Mouse (Mus musculus) spleen, embryonic (tissue): ENCODE measurements around the gene Pfdn4.

Experiments used
- CTCF ChIA-PET: fragments of 350-600 bp; sonication (Branson Sonifier 250); formaldehyde crosslinking; loops from one replicate; lab custom pipeline; 2022; lab: Charles Lee

The Pfdn4 gene

DNA sequence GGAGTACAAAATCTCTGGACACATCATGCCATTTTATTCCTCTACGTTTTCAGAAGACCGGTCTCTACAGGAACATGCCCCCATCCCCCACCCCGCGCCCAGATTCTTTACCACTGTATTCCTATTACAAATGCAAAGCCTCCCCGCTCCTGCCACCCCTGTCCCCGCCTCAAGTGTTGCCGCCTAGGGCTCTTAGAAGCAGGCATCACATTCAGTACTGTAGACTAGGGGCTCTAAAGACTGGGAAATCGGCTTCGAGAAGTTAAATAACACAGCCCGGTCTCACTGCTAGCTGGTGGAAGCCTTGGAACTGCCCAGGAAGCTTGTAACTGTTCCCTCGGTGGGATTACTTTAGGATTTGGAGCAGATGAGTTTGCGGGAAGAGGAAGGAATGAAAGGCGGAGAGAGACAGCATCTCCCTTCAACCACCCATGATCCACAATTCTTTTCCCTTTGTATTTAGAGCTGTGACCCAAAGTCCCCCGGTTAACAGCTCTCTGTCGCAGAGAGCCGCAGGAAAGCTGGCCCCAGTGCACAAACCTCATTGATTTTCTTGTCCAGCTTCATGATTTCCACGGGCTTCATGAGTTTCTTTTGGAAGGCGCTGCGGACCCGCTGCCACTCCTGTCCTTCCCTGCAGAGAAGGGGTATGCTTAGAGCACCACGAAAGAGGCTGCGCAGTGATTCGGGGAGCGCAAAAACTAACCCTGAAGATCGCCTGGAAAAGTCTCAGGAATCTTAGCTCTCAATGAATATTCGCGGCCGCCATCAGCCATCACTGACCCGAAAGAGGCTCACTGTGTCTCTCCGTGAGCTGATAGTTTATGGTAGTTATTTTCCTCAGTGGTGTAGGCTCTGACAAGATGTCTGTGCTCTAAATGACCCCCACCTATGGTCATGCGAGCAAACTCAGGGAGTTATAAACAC is 1.2 kb upstream of the Pfdn4 start:
- CTCF ChIA-PET: no interaction called here

DNA sequence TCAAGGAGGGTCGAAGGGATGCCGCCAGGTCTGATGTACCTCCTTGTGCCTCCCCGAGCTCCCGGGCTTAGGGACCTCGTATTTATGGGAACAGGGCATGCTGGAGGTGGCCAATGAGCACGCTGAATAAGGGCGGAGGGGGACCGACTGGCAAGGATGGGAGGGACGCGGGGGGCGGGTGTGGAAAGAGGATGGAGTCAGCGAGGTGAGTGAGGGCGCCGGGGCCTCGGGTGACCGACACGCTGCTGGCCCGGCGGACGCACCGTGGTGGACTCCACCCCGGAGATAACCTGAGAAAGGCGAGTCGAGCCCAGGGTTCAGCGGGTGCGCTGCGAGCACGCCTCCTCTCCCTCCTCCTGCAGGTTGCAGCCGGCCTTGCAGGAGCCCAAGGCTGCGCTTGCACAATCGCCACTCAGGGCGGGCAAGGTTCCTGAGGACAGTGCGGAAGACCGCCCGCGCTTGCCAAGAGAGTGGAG is 901 bp downstream of the Pfdn4 start, which contains the start of gene Cyp24a1:
Cyp24a1 (minus strand) TSS at position 55 of the 476 bp plus-strand sequence.
- CTCF ChIA-PET: no interaction called here

DNA sequence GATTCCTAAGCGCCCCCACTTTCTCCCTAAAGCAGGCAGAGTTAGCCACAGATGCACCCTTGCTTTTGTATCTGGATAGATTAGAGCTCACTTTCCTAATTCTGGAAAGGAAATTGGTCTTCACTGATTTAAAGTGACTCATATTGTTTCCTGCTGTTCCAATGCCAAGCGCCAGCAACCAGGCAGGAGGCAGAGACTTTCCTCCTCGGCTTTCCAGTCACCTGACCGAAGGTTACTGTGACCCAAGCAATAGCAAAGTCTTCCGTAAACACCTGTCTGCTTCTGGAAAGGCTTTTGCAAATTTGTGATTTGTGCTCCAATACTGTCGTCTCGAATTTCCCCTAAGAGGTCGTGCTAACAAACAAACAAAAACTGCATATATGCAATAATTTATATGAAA is 1.8 kb downstream of the Pfdn4 start:
- CTCF ChIA-PET: no interaction called here

DNA sequence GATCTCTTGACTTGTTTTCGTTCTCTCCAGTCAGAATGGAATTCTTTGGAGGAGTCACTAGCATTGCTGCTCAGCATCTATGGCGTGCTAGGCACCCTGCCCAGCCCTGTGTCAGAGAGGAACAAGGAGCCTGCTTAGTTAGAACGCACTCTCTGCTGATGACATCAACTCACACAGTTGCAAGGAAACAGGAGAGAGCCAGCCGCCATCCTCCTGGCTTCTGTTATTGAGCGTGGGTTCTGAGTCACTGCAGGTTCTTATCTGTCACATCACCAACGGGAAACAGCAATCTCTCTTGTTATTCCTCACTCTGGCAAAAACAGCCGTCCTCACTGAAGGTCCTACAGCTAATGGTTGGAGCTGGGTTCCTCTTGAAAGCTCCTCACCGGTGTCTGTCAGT is 7.1 kb downstream of the Pfdn4 start:
- CTCF ChIA-PET: no interaction called here

DNA sequence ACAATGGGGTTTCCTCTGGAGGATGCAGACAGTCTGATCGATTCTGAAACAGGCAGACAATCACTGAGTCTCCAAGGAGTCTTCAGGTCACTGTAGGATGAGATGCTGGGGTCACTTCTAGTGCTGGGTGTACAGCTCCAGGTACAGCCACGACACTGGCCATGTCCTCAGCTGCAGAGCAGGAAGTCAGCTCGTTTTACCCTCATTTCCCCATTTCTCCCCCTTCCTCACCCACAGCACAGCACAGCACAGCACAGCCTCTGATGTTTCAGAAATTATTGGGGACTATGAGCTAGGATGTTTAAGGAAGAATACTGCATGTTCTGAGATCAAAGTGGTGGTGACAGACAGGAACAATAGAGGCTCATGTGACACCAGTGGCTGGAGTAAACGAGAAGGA is 7.8 kb downstream of the Pfdn4 start:
- CTCF ChIA-PET: no interaction called here

DNA sequence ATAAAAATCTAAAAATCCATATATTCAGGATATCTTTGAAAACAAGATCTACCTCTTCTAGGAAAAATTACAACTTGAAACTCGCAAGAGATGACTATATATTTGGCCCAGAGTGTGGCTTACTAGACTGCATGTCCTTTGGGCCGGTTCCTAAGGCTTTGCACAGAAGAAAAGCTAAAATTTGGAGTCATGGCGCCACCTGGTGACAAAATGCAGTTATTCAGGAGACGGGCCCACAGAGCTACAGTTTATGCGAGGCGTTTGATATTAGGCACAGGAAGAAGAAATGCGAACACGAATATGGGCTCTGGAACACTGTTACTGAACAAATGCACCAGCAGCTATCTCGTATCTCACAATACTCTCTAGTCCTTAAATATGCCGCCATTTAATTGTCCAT is 11.5 kb downstream of the Pfdn4 start:
- CTCF ChIA-PET: interaction anchor here (1.2 to 1.9 kb wide), 2 partner anchors 57 to 59 kb away, joined by 5 to 7 read pairs; no protein-coding TSS in a partner anchor

DNA sequence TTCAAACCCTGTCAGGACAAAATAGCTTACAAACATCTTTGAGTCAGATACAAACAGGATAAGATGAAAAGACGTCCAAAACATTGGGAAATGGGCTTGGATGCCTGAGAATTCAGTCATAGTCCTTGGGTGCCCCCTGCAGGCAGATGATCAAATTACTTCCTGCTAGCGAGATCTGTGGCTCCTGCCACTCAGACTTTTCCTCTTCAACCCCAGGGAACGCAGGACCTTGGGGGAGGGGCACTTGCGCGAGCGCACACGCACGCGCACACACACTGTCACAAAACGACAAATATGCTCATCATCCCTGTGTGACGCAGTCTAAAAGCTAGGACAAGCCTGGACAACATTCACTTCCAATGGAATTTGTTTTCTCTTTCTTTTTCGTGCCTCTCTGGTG is 12.6 kb downstream of the Pfdn4 start:
- CTCF ChIA-PET: interaction anchor here (1.9 kb wide), 1 partner anchor 58 kb away, joined by 5 read pairs; no protein-coding TSS in a partner anchor

DNA sequence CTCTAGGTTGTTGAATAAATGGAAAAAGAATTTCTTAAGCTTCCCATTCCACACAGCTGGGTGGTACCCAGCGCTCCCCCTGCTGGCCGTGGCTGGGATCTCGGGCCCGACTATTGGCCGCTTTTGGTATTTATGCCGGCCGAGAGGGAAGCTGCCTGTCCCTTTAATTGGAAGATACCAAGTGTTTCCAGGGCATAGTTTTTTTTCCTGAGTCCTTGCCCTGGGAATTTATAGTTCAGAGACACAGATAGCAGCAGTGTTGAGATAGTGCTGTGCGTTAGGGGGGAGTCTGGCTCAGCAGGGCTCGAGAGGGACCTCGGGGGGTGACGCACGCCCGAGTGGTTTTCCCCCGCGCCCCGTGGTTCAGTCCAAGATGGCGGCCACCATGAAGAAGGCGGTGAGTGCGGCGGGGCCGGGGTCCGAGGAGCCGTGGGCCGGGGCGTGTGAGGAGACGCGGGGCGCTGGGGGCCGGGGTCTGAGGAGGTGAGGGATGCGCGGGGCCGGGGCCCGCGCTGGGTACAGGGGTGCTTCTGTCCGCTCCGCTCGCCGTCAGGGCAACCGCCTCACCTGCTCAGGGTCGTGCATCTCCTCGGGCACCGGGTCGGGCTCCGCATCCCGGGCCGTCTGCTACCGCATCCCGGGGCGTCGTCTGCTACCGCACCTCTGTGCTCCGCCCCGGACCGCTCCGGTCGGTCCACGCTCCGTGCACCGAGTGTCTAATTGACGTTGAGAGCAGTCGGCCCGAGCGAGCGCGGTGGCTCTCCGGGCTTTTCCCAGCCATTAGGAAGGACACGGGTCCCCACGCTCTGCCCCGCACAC is 15.1 kb downstream of the Pfdn4 start:
- CTCF ChIA-PET: interaction anchor here (0.6 to 0.8 kb wide), 2 partner anchors 22 to 1607 kb away, joined by 3 to 4 read pairs; no protein-coding TSS in a partner anchor

DNA sequence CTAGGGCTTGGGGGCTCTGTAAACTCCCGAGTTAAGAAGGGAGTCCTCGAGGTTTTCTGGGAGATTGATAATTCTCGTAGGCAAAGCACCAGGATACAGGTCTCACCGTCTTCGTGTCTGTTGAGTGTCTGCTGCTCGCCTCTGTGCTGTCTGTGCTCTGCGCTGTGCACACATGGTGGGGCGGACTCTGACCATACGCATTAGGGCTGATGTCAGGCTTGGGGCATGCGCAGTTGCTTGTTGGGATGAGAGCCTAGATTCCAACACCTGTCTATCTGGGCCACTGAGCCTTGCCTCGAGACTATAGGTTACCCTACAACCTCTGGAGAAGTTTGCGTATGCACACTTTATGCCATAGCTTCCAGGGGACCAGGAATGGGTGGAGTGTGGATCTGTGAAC is 17.5 kb downstream of the Pfdn4 start:
- CTCF ChIA-PET: no interaction called here

DNA sequence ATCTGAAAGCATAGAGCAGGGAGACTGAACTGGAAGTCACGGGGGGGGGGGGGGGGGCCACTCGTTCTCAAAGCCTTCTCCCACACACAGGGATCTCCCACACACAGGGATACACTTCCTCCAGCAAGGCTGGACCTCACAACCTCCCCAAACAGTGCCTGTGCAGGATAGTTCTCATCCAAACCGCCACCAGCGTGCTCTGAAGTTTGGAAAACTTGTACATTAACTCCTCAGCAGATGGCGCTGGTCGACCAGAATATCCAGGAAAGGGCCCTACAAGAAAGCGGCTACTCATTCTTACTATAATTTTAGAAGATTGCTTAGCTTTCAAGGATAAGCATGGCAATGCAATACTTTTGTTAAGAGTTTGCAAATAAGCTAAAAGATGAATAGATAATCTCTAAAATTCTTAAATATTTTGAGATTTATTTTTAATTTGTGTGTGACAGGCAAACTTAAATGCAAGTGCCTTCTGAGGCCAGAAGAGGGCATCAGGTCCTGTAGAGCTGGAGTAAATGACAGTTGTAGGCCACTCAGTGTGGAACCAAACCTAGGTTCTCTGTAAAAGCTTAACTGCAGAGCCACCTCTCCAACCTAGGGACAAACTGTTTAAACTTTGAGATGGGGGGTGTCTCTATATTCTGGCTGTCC is 24.2 kb downstream of the Pfdn4 start:
- CTCF ChIA-PET: interaction anchor here (0.9 kb wide), 1 partner anchor 10 kb away, joined by 4 read pairs; no protein-coding TSS in a partner anchor

DNA sequence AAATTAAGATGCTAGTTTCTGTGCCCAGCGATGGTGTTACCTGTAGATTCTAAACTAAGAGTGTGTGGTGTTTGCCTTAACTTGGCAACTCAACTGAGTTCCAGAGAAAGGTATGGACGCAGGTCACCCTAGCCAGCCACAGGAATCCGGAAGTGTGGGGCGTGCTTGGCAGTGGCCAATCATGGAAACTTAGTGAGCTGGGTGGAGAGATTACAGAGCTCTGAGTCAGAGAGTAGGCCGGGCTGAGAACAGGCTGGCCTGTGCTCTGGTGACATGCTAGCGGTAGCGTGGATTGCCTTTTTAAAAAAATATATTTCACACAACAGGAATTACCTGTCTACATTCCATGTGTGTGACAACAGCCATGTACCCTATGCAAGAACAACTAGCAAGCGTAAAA is 30.3 kb downstream of the Pfdn4 start:
- CTCF ChIA-PET: no interaction called here

DNA sequence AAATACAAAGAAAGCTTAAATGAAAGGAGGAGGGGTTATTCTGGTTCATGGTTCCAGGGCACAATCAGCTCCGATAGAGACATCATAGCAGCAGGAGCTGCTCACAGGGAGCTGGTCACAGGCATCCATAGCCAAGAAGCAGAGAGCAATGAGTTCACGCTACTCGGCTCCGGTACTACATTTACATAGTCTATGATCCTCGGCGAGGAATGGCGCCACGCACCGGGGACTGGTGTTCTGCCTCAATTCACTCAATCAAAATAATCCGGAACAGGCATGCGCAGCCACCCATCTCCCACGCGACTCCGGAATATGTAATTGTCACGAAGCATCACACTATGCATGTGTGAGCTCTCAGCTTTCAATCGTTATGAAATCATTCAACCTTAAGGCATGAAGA is 31.8 kb downstream of the Pfdn4 start:
- CTCF ChIA-PET: no interaction called here

DNA sequence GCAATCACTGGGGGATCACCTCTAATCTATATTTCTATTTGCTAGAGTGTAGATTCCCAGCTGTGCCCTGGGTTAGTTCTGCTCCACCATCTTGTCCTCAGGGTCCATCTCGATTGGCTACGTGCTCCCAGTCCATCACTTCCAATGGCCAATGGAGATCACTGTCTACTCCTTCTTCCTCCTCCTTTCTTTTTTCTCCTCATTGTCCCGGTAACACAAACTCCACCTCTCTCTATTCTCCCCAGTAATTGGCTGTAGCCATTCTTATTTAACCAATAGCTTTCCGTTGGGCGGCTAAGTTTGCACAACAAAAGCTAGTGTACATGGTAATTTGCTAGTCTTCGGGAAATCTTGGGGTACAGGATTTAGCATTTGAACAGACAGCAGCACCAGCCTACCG is 33.5 kb downstream of the Pfdn4 start:
- CTCF ChIA-PET: interaction anchor here (0.7 kb wide), 1 partner anchor 17 kb away, joined by 9 read pairs; no protein-coding TSS in a partner anchor

DNA sequence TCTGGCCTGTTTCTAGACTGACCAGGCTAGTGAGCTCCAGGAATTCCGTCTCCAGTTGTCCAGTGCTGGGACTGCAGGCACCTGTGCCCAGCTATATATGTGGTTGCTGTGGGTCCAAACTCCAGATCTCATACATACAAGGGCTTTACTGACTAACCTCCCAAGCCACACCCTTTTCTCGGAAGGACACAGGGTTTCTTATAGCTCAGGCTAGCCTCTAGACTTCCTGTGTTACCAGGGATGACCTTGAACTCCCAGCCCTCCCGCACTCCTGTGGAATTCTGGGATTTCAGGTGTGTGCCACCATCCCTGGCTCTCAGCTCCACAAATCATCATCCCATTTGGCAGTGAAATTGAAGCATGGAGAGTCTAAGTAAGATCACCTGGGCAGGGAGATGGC is 34.0 kb downstream of the Pfdn4 start:
- CTCF ChIA-PET: no interaction called here

DNA sequence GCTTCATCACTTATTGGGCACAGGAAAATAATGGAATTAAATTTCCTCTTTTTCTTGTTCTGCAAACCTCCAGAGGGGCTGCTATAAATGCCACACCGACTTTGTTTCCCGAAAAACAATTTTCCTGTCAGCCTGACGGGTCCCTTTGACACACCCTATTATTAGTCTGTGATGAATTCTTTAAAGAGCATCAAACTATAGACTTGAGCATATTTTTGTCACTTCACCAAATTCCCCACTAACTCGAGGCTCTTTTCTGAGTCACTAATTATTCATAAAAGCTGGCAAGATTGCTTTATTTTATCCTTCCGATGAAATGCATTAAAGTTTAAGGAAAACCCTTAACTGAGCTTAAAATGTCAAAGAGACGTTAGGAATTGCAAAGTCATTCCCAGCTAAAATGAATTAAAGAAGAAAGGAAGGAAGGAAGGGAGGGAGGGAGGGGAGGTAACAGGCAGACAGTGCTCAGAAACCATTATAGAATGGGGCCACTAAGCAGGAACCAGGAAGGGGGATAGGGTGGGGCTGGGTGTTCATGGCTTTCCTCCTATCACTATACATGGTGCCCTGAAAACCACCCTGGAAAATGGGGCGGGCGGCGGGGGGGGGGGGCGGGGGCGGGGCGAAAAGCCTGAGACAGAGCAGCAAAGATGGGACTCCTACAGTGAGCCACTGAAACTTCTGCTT is 38.0 kb downstream of the Pfdn4 start:
- CTCF ChIA-PET: no interaction called here

DNA sequence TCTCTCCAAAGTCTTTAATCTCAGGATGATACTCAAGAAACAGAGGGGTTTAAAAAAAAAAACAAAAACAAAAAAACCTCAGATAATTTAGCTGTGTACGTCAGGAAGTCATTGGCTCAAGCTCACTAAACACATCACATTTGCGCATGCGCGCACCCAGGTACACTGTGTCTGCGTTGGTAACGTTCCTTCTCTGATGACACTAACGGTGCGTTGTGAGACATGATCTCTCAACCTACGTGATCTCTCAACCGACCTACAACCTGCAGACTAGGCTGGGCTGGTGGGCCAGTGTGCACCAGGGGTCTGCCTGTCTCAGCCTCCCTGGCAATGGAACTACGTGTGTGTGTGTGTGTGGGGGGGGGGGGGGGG is 38.6 kb downstream of the Pfdn4 start:
- CTCF ChIA-PET: no interaction called here

DNA sequence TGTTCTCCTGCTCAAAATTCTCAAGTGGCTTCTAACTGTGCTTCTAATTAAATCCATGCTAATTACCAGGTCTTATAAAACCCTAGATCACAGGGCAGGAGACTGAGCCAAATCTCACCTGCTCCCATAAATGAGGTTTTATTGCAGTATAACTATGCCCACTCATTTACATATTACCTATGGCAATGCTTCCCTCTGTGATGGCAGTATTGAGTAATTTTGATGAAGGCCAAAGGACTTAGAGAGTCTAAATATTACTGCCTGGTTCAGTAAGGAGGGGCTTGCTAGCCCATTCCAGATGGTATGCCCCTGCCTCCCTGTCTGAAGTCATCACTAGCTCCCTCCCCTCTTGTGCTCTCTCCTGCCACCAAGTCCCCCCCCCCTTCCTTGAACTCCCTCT is 39.6 kb downstream of the Pfdn4 start:
- CTCF ChIA-PET: no interaction called here

DNA sequence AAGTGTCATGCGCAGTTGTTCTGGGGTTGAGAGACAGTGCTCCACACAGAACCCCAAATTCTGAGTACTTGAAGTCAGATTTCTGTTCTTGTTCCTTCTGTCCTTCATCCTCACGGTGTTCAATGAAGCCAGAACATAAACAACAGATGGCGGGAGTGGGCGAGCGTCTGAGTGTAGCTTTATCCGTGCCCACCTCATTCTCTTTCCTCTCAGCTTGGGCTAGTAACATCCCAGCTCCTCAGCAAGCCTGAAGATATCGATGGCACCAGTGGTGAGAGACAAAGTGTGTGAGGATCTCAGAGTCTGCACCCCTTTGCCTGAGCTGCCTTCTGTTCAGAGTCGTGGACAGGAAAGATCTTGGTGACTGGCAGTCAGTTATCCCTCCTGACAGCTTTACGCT is 43.0 kb downstream of the Pfdn4 start:
- CTCF ChIA-PET: no interaction called here

DNA sequence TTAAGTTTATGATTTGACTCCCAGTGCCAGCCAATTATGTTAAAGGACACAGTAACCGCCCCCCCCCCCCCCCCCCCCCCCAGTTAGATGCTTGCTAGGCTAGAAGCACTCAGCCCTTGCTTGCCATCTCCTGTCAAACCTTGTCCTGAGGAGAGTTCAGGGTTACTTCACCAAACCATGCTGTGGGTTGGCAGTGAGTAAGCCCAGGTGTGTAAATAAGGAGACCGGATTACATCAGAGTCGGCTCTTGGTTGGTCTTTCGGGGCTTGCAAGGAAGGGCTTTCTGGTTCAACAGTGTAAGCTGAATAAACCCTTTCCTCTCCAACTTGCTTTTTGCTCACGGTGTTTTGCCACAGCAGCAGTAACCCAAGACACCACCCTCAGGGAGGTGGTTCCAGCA is 47.4 kb downstream of the Pfdn4 start:
- CTCF ChIA-PET: no interaction called here

DNA sequence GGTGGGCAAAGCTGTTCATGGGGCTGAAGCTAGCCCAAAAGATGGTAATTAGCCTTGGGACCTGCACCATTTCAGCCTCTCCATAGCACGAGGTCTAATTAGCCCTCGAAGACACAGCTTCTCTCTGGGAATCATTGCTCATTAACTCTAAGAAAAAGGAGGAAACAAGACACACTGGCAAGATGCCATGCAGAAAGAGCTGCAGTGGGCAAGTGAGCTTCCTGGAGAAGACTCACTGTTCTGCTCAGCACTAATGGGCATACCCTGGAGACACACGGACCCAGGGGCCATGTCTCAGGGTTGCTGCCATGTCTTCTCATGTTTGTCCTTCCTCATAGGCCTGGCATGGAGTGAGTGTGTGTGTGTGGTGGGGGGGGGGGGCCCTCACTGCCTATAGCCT is 47.9 kb downstream of the Pfdn4 start:
- CTCF ChIA-PET: no interaction called here

DNA sequence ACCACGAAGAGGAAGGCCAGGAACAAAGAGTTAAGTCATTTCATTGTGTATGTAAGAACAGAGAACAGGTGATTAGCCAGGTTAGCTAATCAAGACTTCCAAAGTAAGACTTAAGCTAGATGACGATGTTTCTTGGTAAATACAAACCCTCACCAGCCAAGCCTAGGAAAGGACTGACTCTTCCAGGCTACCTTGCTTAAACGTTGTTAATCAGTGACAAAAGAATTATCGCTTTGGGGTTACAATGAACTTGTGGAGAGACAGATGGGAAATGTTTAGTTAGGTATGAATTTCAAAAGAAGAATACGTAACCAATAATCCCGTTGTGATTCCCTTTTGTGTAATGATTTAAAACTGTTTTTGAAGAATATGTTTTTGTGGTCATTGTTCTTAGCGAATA is 48.7 kb downstream of the Pfdn4 start:
- CTCF ChIA-PET: no interaction called here
